Mouse (Mus musculus) ovary, adult 18-20 months (tissue): Measurements from ENCODE around the gene Pafah1b2.

Experiments used
- DNase-seq: peaks from one replicate; pipeline ENCODE4 v3.0.0; 2022; ENCODE audit warnings: low spot score, mixed read lengths

The Pafah1b2 gene

GRCm38 (mm10) chr9:46012091-46013008, at the start of gene Pafah1b2, which contains the start of gene Sik3:
Pafah1b2 (minus strand) TSS chr9:46012690.
Sik3 (plus strand) TSS chr9:46012820.
- peak; percentile 94 for DNase-seq

GRCm38 (mm10) chr9:46061696-46062425, 49.4 kb upstream of the Pafah1b2 start:
- no peak for DNase-seq

GRCm38 (mm10) chr9:46060249-46060648, 47.8 kb upstream of the Pafah1b2 start:
- no peak for DNase-seq

- DNase-seq, result no peak
Observed at GRCm38 (mm10) chr9:46058065-46058464, 45.6 kb upstream of the Pafah1b2 start.

- DNase-seq, result no peak
Observed at GRCm38 (mm10) chr9:46053014-46053666, 40.6 kb upstream of the Pafah1b2 start.

- no peak for DNase-seq
Observed at GRCm38 (mm10) chr9:46050203-46050602, 37.7 kb upstream of the Pafah1b2 start.

GRCm38 (mm10) chr9:46049525-46049924, 37.0 kb upstream of the Pafah1b2 start:
- DNase-seq, result no peak

- no peak for DNase-seq
Observed at GRCm38 (mm10) chr9:46046724-46047517, 34.4 kb upstream of the Pafah1b2 start.

- DNase-seq, result no peak
Observed at GRCm38 (mm10) chr9:46043626-46044025, 31.1 kb upstream of the Pafah1b2 start.

GRCm38 (mm10) chr9:46042387-46042786, 29.9 kb upstream of the Pafah1b2 start:
- no peak for DNase-seq

- no peak for DNase-seq
Observed at GRCm38 (mm10) chr9:46041186-46041585, 28.7 kb upstream of the Pafah1b2 start.

GRCm38 (mm10) chr9:46038786-46039185, 26.3 kb upstream of the Pafah1b2 start:
- DNase-seq, result no peak

GRCm38 (mm10) chr9:46036881-46037280, 24.4 kb upstream of the Pafah1b2 start:
- DNase-seq, result no peak

- DNase-seq, result peak; percentile 35
Observed at GRCm38 (mm10) chr9:46035290-46035871, 22.9 kb upstream of the Pafah1b2 start.

GRCm38 (mm10) chr9:46033862-46034261, 21.4 kb upstream of the Pafah1b2 start:
- DNase-seq, result no peak

- DNase-seq, result no peak
Observed at GRCm38 (mm10) chr9:46033058-46033457, 20.6 kb upstream of the Pafah1b2 start.

- DNase-seq, result no peak
Observed at GRCm38 (mm10) chr9:46032190-46032589, 19.7 kb upstream of the Pafah1b2 start.

- no peak for DNase-seq
Observed at GRCm38 (mm10) chr9:46030968-46031367, 18.5 kb upstream of the Pafah1b2 start.

- no peak for DNase-seq
Observed at GRCm38 (mm10) chr9:46030184-46030583, 17.7 kb upstream of the Pafah1b2 start.

GRCm38 (mm10) chr9:46029534-46029933, 17.0 kb upstream of the Pafah1b2 start:
- no peak for DNase-seq

GRCm38 (mm10) chr9:46027994-46028393, 15.5 kb upstream of the Pafah1b2 start:
- no peak for DNase-seq
